Mouse (Mus musculus): ENCODE results near the gene Pex5.

The Pex5 gene

DNA sequence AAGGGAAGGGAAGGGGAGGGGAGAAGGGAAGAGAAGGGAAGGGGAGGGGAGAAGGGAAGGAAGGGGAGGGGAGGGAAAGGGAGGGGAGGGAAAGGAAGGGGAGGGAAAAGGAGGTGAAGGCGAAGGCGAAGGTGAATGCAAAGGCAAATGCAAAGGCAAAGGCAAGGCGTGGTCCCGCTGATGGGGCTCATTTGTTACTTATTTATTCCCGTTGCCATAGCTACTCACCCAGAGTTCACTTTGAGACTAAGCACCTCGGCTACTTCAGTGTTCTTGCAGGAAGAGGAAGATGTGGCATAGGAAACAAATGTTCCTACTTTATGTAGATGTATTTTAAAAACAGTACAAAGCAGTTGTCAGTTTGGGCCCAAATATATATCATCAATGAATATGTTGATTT, 54.3 kb downstream of the Pex5 start:
- no peak for DNase-seq (ENCODE audit: low read depth, low spot score)

DNA sequence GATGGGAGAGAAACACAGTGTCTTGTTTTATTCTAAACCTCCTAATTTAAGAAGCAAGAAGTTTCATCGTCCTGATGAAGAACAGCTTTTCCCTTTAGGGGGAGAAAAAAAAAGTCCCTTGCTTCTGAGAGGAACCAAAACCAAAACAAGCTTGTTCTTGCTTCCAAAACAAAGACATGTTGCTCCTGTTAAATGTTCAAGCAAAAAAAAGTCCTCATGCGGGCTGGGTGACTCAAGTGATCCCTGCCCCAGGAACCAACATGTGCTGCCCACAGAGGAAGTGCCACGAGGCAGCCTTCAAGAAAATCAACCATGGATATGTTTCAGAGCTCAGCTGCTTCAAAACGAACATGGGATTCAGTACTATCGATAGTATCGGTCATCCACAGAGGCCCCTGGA, 55.9 kb downstream of the Pex5 start:
- no peak for DNase-seq (ENCODE audit: low read depth, low spot score)

- no peak for DNase-seq (ENCODE audit: low read depth, low spot score)
Measured at GRCm38 (mm10) chr6:124353246-124353645, 61.6 kb downstream of the Pex5 start.
